Mouse (Mus musculus) liver, embryonic 14.5 days (tissue): ENCODE results near the gene Tmod2. TPM values are rescaled to one million over a fixed set of nuclear protein-coding genes. Genes with fewer than 3 reads are reported as not detected.

Experiments used
- ATAC-seq: fragments of 200-750 bp; cut with Nextera tagmentation; 2 replicates; pipeline ENCODE4 v1.8.0; 2017; ENCODE audit warnings: moderate number of reproducible peaks, mild to moderate bottlenecking, moderate library complexity; ENCODE audit not compliant: insufficient read depth
- DNase-seq, 3 experiments: peaks; one replicate each; pipeline ENCODE4 v3.0.0-alpha.2; 2012 to 2013; ENCODE audit warnings: low read depth in 3 of 3, low spot score in 3 of 3
- H3K27ac ChIP-seq: fragments of 300-500 bp; sonication (generic); 2 replicates; pipeline ENCODE4 v1.5.1; 2014; ENCODE audit warnings: moderate library complexity, mild to moderate bottlenecking, control low read depth, inconsistent platforms
- H3K27me3 ChIP-seq: fragments of 300-500 bp; sonication (generic); 2 replicates; pipeline ENCODE4 v1.6.1; 2014; ENCODE audit warnings: mild to moderate bottlenecking, low read length, moderate library complexity; ENCODE audit not compliant: control insufficient read depth, insufficient read depth
- H3K36me3 ChIP-seq: fragments of 300-500 bp; sonication (generic); replicated peaks from 2 replicates; pipeline ENCODE4 v1.6.1; 2014; ENCODE audit warnings: low read depth; ENCODE audit not compliant: control insufficient read depth, insufficient read depth
- H3K4me1 ChIP-seq, 2 experiments: fragments of 200-500 bp in 1 of 2; fragments of 300-500 bp in 1 of 2; sonication (generic) in 1 of 2; replicated peaks; 2 replicates each; pipeline ENCODE4 v1.6.1; 2012 to 2014; ENCODE audit warnings: antibody characterized with exemption in 1 of 2, inconsistent platforms in 1 of 2, low read length in 1 of 2; ENCODE audit not compliant: control insufficient read depth in 2 of 2, insufficient read depth in 2 of 2
- H3K4me2 ChIP-seq: fragments of 300-500 bp; sonication (generic); 2 replicates; pipeline ENCODE4 v1.6.1; 2014; ENCODE audit warnings: low read depth, mild to moderate bottlenecking, control low read depth, moderate library complexity
- H3K4me3 ChIP-seq, 2 experiments: fragments of 200-500 bp in 1 of 2; fragments of 300-500 bp in 1 of 2; sonication (generic) in 1 of 2; 2 replicates each; pipeline ENCODE4 v1.5.1; 2012 to 2014; ENCODE audit warnings: low read depth in 2 of 2, low read length in 2 of 2, mild to moderate bottlenecking in 2 of 2, control low read depth in 1 of 2, inconsistent platforms in 1 of 2, moderate library complexity in 1 of 2; ENCODE audit not compliant: insufficient read depth in 1 of 2
- H3K9ac ChIP-seq: fragments of 300-500 bp; sonication (generic); replicated peaks from 2 replicates; pipeline ENCODE4 v1.6.1; 2014; ENCODE audit warnings: mild to moderate bottlenecking, control low read depth, moderate library complexity
- H3K9me3 ChIP-seq: fragments of 300-500 bp; sonication (generic); 2 replicates; pipeline ENCODE4 v1.6.1; 2016; ENCODE audit warnings: low read length, mixed read lengths; ENCODE audit not compliant: control insufficient read depth
- CTCF ChIP-seq: IDR thresholded peaks from 2 replicates; pipeline ENCODE4 v1.5.1; 2016; ENCODE audit warnings: antibody characterized with exemption, low read depth, control low read depth
- EP300 ChIP-seq: IDR thresholded peaks from 2 replicates; pipeline ENCODE4 v1.6.1; 2016; ENCODE audit warnings: antibody characterized with exemption, low read depth
- WGBS: fragments of 180-500 bp; shearing (Covaris S2); extraction: QIAGEN DNeasy Blood & Tissue Kit; methylation state at CpG from one replicate; pipeline ENCODE4 v1.1.7; 2014; ENCODE audit not compliant: insufficient replicate concordance; 5-methylcytosine and 5-hydroxymethylcytosine counted together
- polyA plus RNA-seq, 2 experiments: library from polyadenylated mRNA; depleted of rRNA in 1 of 2; stranded (reverse) in 1 of 2; unstranded in 1 of 2; fragments of >200 nt; fragmentation: Nextera tagmentation in 1 of 2; extraction: Ambion mirVana in 1 of 2; gene quantifications; 2 replicates each; pipeline versions ENCODE4 v1.2.1 to v1.2.3; 2012 to 2014

Tmod2 gene
- polyA plus RNA-seq, 2 experiments = 0.03 to 0.05 TPM

- Histone ChIP-seq H3K27me3 (no peaks in the 10 kb centered on the region), H3K36me3 (no peaks in the 10 kb centered on the region), H3K9me3 (no peaks in the 10 kb centered on the region), H3K4me2 (no peak overlapping the region), H3K4me3 (no peak overlapping the region), H3K4me1 (peaks cover 0 to 2% of the 10 kb centered on the region in 2 experiments; a peak in 1 of 4 replicates), H3K27ac (no peak overlapping the region), H3K9ac (no peak overlapping the region)
- ATAC-seq = 0 out of 2 replicates have a peak, but pooled peaks have one; percentile 41
- DNase-seq = no peak
- 30% methylated on average over 3 of the region's 3 CpGs for WGBS
- no peak for TF ChIP-seq CTCF
- no peak for TF ChIP-seq EP300
Observed at GRCm38 (mm10) chr9:75645405-75645804, 34.3 kb upstream of the Tmod2 start.

GRCm38 (mm10) chr9:75634226-75634625 lies 23.1 kb upstream of the Tmod2 start:
- ATAC-seq = no peak
- WGBS = 69% methylated on average over 4 of the region's 4 CpGs

GRCm38 (mm10) chr9:75633603-75634002 lies 22.5 kb upstream of the Tmod2 start:
- DNase-seq = no peak
- 75% methylated on average over 8 of the region's 8 CpGs for WGBS

More at GRCm38 (mm10) chr9:75634226-75634625, 23.1 kb upstream of the Tmod2 start:
- TF ChIP-seq EP300 (no peak), CTCF (no peak)
- Histone ChIP-seq H3K4me3 (no peak overlapping the region), H3K4me1 (no peaks in the 10 kb centered on the region), H3K36me3 (no peaks in the 10 kb centered on the region), H3K4me2 (no peak overlapping the region), H3K27me3 (no peaks in the 10 kb centered on the region), H3K27ac (no peak overlapping the region), H3K9ac (no peak overlapping the region), H3K9me3 (no peaks in the 10 kb centered on the region)
- no peak for DNase-seq

GRCm38 (mm10) chr9:75632902-75633301 lies 21.8 kb upstream of the Tmod2 start:
- 42% methylated on average over 1 of the region's 1 CpGs for WGBS
- TF ChIP-seq EP300 = no peak
- TF ChIP-seq CTCF = peak; percentile 59

More at GRCm38 (mm10) chr9:75633603-75634002, 22.5 kb upstream of the Tmod2 start:
- Histone ChIP-seq H3K36me3 (no peaks in the 10 kb centered on the region), H3K4me2 (no peak overlapping the region), H3K4me3 (no peak overlapping the region), H3K27me3 (no peaks in the 10 kb centered on the region), H3K9me3 (no peaks in the 10 kb centered on the region), H3K27ac (no peak overlapping the region), H3K9ac (no peak overlapping the region), H3K4me1 (no peaks in the 10 kb centered on the region)
- TF ChIP-seq CTCF (no peak), EP300 (no peak)
- ATAC-seq = no peak

GRCm38 (mm10) chr9:75632111-75632510 lies 21.0 kb upstream of the Tmod2 start:
- no peak overlapping the region for H3K27ac ChIP-seq
- H3K4me2 ChIP-seq = no peak overlapping the region
- H3K4me1 ChIP-seq = no peaks in the 10 kb centered on the region
- WGBS = 70% methylated on average over 10 of the region's 10 CpGs
- no peaks in the 10 kb centered on the region for H3K9me3 ChIP-seq
- H3K36me3 ChIP-seq = no peaks in the 10 kb centered on the region
- H3K27me3 ChIP-seq = no peaks in the 10 kb centered on the region
- ATAC-seq = no peak
- no peak for TF ChIP-seq CTCF
- no peak for TF ChIP-seq EP300
- no peak for DNase-seq
- no peak overlapping the region for H3K9ac ChIP-seq
- no peak overlapping the region for H3K4me3 ChIP-seq

More at GRCm38 (mm10) chr9:75632902-75633301, 21.8 kb upstream of the Tmod2 start:
- no peak overlapping the region for H3K4me2 ChIP-seq
- no peak overlapping the region for H3K27ac ChIP-seq
- no peaks in the 10 kb centered on the region for H3K9me3 ChIP-seq
- no peaks in the 10 kb centered on the region for H3K27me3 ChIP-seq
- H3K36me3 ChIP-seq = no peaks in the 10 kb centered on the region
- DNase-seq = no peak
- no peak for ATAC-seq
- H3K4me3 ChIP-seq = no peak overlapping the region
- H3K9ac ChIP-seq = no peak overlapping the region
- no peaks in the 10 kb centered on the region for H3K4me1 ChIP-seq
